Mouse (Mus musculus) neural tube, embryonic 15.5 days (tissue): ENCODE results near the gene Ntn5. TPM values are rescaled to one million over a fixed set of nuclear protein-coding genes. Genes with fewer than 3 reads are reported as not detected.
A peak's percentile ranks its signal among the peaks of the same experiment; 100 is the strongest.

Experiments
- ATAC-seq: fragments of 200-750 bp; cut with Nextera tagmentation; 2 replicates; pipeline ENCODE4 v1.8.0; 2017; ENCODE audit warnings: mild to moderate bottlenecking, moderate TSS enrichment, moderate library complexity; ENCODE audit not compliant: low FRiP score
- H3K27ac ChIP-seq: fragments of 300-500 bp; sonication (generic); replicated peaks from 2 replicates; pipeline ENCODE4 v1.5.1; 2015; ENCODE audit warnings: mild to moderate bottlenecking, inconsistent platforms
- H3K27me3 ChIP-seq: fragments of 300-500 bp; sonication (generic); replicated peaks from 2 replicates; pipeline ENCODE4 v1.6.1; 2015; ENCODE audit warnings: inconsistent platforms
- H3K36me3 ChIP-seq: fragments of 300-500 bp; sonication (generic); 2 replicates; pipeline ENCODE4 v1.6.1; 2015; ENCODE audit warnings: inconsistent platforms
- H3K4me1 ChIP-seq: fragments of 300-500 bp; sonication (generic); 2 replicates; pipeline ENCODE4 v1.6.1; 2015; ENCODE audit warnings: inconsistent platforms
- H3K4me2 ChIP-seq: fragments of 300-500 bp; sonication (generic); 2 replicates; pipeline ENCODE4 v1.6.1; 2015; ENCODE audit warnings: inconsistent platforms, mild to moderate bottlenecking, moderate library complexity
- H3K4me3 ChIP-seq: fragments of 300-500 bp; sonication (generic); replicated peaks from 2 replicates; pipeline ENCODE4 v1.5.1; 2015; ENCODE audit warnings: mild to moderate bottlenecking, inconsistent platforms
- H3K9ac ChIP-seq: fragments of 300-500 bp; sonication (generic); replicated peaks from 2 replicates; pipeline ENCODE4 v1.6.1; 2015; ENCODE audit warnings: mild to moderate bottlenecking, inconsistent platforms
- H3K9me3 ChIP-seq: fragments of 300-500 bp; sonication (generic); replicated peaks from 2 replicates; pipeline ENCODE4 v1.6.1; 2016; ENCODE audit warnings: inconsistent platforms
- WGBS: fragments of 180-500 bp; shearing (Covaris S2); methylation state at CpG from one replicate; pipeline ENCODE4 v1.1.7; 2015; ENCODE audit warnings: mixed read lengths; 5-methylcytosine and 5-hydroxymethylcytosine counted together
- polyA plus RNA-seq: library from polyadenylated mRNA; unstranded; fragments of >200 nt; fragmentation: Nextera tagmentation; extraction: Ambion mirVana; gene quantifications from 2 replicates; pipeline ENCODE4 v1.2.1, GENCODE M21; 2015

Gene Ntn5
- polyA plus RNA-seq, 1 experiment from 2014 or later, result 1.9 TPM

DNA sequence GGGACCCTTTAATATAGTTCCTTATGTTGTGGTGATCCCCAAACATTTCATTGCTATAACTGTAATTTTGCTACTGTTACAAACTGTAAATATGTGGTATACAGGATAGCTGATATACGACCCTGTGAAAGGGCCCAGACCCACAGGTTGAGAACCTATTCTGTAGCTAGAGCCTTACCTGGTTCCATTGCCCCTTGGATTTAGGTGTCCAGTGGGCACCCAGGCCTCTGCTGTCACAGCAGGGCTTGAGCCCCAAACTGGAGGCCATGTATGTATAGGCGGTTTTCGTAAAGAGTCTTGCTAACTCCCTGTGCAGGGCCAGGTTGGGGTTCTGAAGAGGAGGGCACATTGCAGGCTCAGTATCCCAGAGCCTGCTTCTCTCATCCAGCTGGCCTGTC, 32.6 kb downstream of the Ntn5 start:
- peaks cover 55% of the 10 kb centered on the region for H3K4me1 ChIP-seq
- peak overlapping the region; percentile 40 for H3K9ac ChIP-seq
- peaks cover 43% of the 10 kb centered on the region for H3K36me3 ChIP-seq
- peak overlapping the region; percentile 79 for H3K4me3 ChIP-seq
- no peak overlapping the region for H3K27ac ChIP-seq
- peak overlapping the region; percentile 82 for H3K4me2 ChIP-seq
- H3K27me3 ChIP-seq, result no peaks in the 10 kb centered on the region
- no peak for ATAC-seq
- no peaks in the 10 kb centered on the region for H3K9me3 ChIP-seq
- 85% methylated on average over 3 of the region's 3 CpGs for WGBS

DNA sequence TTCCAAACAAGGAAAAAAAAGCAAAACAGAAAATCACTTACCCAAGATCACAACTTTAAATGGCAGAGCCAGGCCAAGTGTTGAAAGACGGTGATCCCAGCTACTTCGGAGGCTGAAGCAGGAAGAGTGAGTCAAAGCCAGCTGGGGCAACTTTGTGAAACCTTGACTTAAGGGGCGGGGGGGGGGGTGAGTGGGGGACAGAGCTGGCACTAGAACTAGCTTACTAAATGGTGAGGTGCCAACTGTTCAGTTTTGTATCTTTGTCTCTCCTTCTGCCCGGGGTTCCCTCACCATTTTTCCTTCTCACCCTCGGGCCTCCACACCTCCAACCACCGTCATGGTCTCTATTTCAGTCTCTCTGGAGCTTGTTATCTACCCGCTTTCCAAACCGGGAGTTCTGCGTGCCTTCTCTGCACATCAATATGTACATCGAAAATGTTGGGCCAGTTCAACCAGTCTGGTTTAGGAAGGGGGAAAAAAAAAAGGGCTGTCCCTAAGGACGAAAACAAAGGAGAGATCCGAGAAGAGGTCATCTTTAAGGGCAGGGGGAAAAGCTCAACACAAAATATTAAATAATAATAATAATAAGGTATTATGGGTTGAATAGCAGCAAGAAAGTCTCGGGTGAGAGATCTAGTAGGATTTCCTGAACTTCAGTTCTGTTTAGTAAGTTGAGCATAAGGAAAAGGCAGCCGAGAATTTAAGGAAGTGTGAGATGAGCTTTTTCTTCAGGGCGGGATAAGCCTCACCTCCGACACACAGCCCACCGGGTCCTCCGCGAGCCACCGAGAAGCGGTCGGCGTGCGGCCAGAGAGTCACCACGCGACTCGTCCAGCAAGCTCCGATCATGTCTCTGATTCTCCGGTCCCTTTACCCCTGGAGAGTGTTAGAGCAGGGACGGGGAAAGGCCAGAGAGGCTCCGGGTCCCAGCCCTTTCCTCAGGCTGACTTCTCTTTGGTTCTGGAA, 33.4 kb downstream of the Ntn5 start:
- peak; percentile 45 for ATAC-seq
- Histone ChIP-seq H3K4me3 (peak overlapping the region; percentile 79), H3K27me3 (no peaks in the 10 kb centered on the region), H3K9me3 (no peaks in the 10 kb centered on the region), H3K9ac (peak overlapping the region; percentile 67), H3K36me3 (peaks cover 38% of the 10 kb centered on the region), H3K27ac (peak overlapping the region; percentile 92), H3K4me2 (peak overlapping the region; percentile 82), H3K4me1 (peaks cover 53% of the 10 kb centered on the region)
- 13% methylated on average over 31 of the region's 31 CpGs for WGBS

GRCm38 (mm10) chr7:45717918-45718297, 34.1 kb downstream of the Ntn5 start, which contains the start of gene Sphk2:
TSS of gene Sphk2 (minus strand) at chr7:45718002.
- Histone ChIP-seq H3K4me1 (peaks cover 49% of the 10 kb centered on the region), H3K36me3 (peaks cover 36% of the 10 kb centered on the region), H3K4me3 (peak within 1 kb of the TSS; percentile 79), H3K9me3 (no peaks in the 10 kb centered on the region), H3K4me2 (peak within 1 kb of the TSS; percentile 82), H3K27me3 (no peaks in the 10 kb centered on the region), H3K27ac (peak within 1 kb of the TSS; percentile 92), H3K9ac (peak within 1 kb of the TSS; percentile 83)
- ATAC-seq, result peak; percentile 77
- under 1% methylated on average over 41 of the region's 41 CpGs for WGBS

DNA sequence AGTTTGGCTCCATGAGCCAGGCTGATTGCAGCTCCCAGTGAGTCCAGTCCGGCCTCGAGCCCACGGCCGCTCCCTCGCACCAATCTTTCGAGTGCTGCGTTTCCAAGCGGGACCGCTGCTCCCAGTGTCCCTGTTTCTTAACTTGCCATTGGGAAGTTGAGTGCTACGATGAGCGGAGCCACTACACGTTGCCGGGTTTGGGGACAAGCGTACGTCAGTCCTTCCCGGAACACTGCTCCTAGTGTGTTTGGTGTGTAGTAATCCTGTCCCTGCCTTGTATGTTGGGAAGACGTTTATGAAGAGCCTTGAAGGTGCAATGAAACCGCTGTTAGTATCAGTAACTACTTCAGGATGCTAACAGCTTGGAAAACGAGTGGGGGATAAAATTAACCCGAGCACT, 34.5 kb downstream of the Ntn5 start:
- H3K4me2 ChIP-seq, result peak overlapping the region; percentile 82
- peak overlapping the region; percentile 83 for H3K9ac ChIP-seq
- WGBS, result under 1% methylated on average over 20 of the region's 20 CpGs
- no peaks in the 10 kb centered on the region for H3K9me3 ChIP-seq
- peaks cover 49% of the 10 kb centered on the region for H3K4me1 ChIP-seq
- ATAC-seq, result no peak
- peak overlapping the region; percentile 92 for H3K27ac ChIP-seq
- H3K4me3 ChIP-seq, result peak overlapping the region; percentile 79
- H3K36me3 ChIP-seq, result peaks cover 36% of the 10 kb centered on the region
- H3K27me3 ChIP-seq, result no peaks in the 10 kb centered on the region

- H3K4me2 ChIP-seq, result peak overlapping the region; percentile 82
- no peak for ATAC-seq
- no peaks in the 10 kb centered on the region for H3K27me3 ChIP-seq
- no peak overlapping the region for H3K27ac ChIP-seq
- H3K4me1 ChIP-seq, result peaks cover 45% of the 10 kb centered on the region
- peak overlapping the region; percentile 83 for H3K9ac ChIP-seq
- WGBS, result 83% methylated on average over 10 of the region's 10 CpGs
- H3K36me3 ChIP-seq, result peaks cover 41% of the 10 kb centered on the region
- H3K9me3 ChIP-seq, result no peaks in the 10 kb centered on the region
- H3K4me3 ChIP-seq, result peak overlapping the region; percentile 79
These were observed 35.4 kb downstream of the Ntn5 start for GRCm38 (mm10) chr7:45719180-45719579.

- Histone ChIP-seq H3K9me3 (no peaks in the 10 kb centered on the region), H3K4me3 (0 out of 2 replicates have a peak overlapping the region, but pooled peaks have one; percentile 79), H3K4me1 (peaks cover 38% of the 10 kb centered on the region), H3K9ac (no peak overlapping the region), H3K4me2 (peak overlapping the region; percentile 82; the same call in 1 of the 2 replicates), H3K36me3 (peaks cover 48% of the 10 kb centered on the region), H3K27ac (no peak overlapping the region), H3K27me3 (no peaks in the 10 kb centered on the region)
- ATAC-seq, result no peak
- 94% methylated on average over 15 of the region's 16 CpGs for WGBS
These were observed 36.1 kb downstream of the Ntn5 start for GRCm38 (mm10) chr7:45719738-45720412.

- no peaks in the 10 kb centered on the region for H3K27me3 ChIP-seq
- H3K9me3 ChIP-seq, result no peaks in the 10 kb centered on the region
- H3K27ac ChIP-seq, result no peak within 1 kb of the TSS
- no peak for ATAC-seq
- H3K4me3 ChIP-seq, result no peak within 1 kb of the TSS
- no peak within 1 kb of the TSS; the same call in 1 of the 2 replicates for H3K9ac ChIP-seq
- H3K36me3 ChIP-seq, result peaks cover 55% of the 10 kb centered on the region
- 82% methylated on average over 14 of the region's 14 CpGs for WGBS
- H3K4me1 ChIP-seq, result peaks cover 35% of the 10 kb centered on the region
- no peak within 1 kb of the TSS for H3K4me2 ChIP-seq
These were observed 36.8 kb downstream of the Ntn5 start, which contains the start of gene Fam83e for GRCm38 (mm10) chr7:45720413-45721233. TSS of gene Fam83e (plus strand) at chr7:45721212.

- Histone ChIP-seq H3K27ac (no peak overlapping the region), H3K4me1 (peaks cover 29% of the 10 kb centered on the region), H3K4me2 (no peak overlapping the region), H3K27me3 (no peaks in the 10 kb centered on the region), H3K36me3 (peaks cover 58% of the 10 kb centered on the region), H3K9ac (no peak overlapping the region; the same call in 1 of the 2 replicates), H3K4me3 (no peak overlapping the region), H3K9me3 (no peaks in the 10 kb centered on the region)
- 82% methylated on average over 7 of the region's 7 CpGs for WGBS
- ATAC-seq, result no peak
These were observed 37.4 kb downstream of the Ntn5 start for GRCm38 (mm10) chr7:45721234-45721571.

DNA sequence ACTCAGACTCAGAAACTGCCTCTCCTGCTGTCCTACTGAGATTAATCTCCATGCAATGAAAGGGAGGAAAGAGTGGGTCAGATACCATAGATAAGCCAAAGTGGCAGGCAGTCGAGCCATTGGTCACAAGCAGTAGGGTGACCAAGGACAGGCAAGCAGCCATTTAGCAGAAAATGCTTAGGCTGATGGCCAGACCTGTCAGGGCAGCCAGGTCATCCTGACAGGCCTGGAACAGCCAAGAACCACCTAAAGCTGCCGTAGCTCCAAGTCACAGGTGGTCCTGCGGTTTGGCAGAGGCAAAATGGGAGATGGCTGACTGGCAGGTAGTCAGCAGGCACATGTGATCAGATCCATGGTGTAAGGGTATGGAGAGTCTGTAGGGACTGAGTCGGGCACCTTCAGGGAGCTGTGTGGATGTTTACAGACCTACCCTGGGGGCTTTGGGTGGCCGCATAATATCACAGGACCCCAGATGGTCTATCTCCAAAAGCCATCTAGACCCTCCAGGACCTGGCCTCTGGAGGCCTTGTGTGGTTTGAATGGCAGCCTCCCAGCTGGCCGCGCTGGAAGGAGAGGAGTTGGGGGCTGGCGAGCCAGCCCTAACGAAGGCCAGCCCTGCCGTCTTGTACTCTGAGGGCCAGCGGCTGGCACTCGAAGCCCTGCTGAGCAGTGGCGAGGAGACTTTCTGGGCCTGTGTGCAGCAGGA, 38.0 kb downstream of the Ntn5 start:
- Histone ChIP-seq H3K4me1 (peaks cover 23% of the 10 kb centered on the region), H3K9me3 (no peaks in the 10 kb centered on the region), H3K4me2 (no peak overlapping the region), H3K9ac (no peak overlapping the region), H3K36me3 (peaks cover 64% of the 10 kb centered on the region), H3K27ac (no peak overlapping the region), H3K4me3 (no peak overlapping the region), H3K27me3 (no peaks in the 10 kb centered on the region)
- 57% methylated on average over 13 of the region's 13 CpGs for WGBS
- ATAC-seq, result no peak

DNA sequence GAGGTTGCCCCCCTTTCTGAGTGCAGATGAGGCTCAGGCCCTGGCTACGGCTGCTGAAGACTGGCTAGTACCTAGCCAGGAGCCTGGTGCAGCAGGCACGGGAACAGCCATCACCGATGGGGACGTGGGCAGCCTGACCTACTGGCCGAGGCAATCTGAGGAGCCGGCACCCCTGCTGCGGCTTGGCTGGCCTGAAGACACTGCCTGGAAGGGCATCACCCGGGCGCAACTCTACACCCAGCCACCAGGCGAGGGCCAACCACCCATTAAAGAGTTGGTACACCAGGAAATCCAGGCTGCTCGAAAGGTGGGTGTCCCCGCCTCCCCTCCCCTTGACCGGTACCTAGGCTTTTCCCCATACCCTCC, 38.5 kb downstream of the Ntn5 start:
- Histone ChIP-seq H3K27me3 (no peaks in the 10 kb centered on the region), H3K4me3 (no peak overlapping the region), H3K4me2 (no peak overlapping the region), H3K4me1 (peaks cover 17% of the 10 kb centered on the region), H3K36me3 (peaks cover 67% of the 10 kb centered on the region), H3K9ac (no peak overlapping the region), H3K27ac (no peak overlapping the region), H3K9me3 (no peaks in the 10 kb centered on the region)
- WGBS, result 81% methylated on average over 13 of the region's 13 CpGs
- no peak for ATAC-seq

DNA sequence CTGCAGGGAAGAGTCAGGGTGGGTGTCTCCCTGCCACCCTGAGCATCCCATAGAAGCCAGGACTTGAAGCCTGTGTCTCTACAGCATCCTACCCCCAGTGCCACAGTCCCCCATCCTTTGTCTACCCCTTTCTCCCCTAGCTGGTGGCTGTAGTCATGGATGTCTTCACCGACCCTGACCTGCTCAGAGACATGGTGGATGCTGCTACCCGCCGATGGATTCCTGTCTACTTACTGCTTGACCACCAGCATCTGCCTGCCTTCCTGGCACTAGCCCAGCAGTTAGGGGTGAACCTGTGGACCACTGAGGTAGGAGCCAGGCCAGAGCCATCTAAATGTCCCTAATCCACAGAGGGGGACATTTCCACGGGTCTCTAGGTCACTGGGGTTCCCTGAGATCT, 39.5 kb downstream of the Ntn5 start:
- no peak overlapping the region for H3K4me2 ChIP-seq
- peaks cover 17% of the 10 kb centered on the region for H3K4me1 ChIP-seq
- 97% methylated on average over 4 of the region's 4 CpGs for WGBS
- H3K9ac ChIP-seq, result no peak overlapping the region
- H3K9me3 ChIP-seq, result no peaks in the 10 kb centered on the region
- H3K4me3 ChIP-seq, result no peak overlapping the region
- no peak overlapping the region for H3K27ac ChIP-seq
- no peaks in the 10 kb centered on the region for H3K27me3 ChIP-seq
- peaks cover 67% of the 10 kb centered on the region for H3K36me3 ChIP-seq
- no peak for ATAC-seq
